Mouse (Mus musculus) heart, adult 2 months (tissue): Measurements from ENCODE around the gene Spx. TPM values are rescaled to one million over a fixed set of nuclear protein-coding genes. Genes with fewer than 3 reads are reported as not detected.

Source experiments
- DNase-seq, 2 experiments: peaks; one replicate each; pipeline ENCODE4 v3.0.0; 2021
- H3K27ac ChIP-seq: fragments of 200-600 bp; 2 replicates; pipeline ENCODE4 v1.8.1; 2022
- H3K27me3 ChIP-seq: fragments of 200-500 bp; 2 replicates; pipeline ENCODE4 v1.6.1; 2012; ENCODE audit warnings: mild to moderate bottlenecking, low read length, inconsistent platforms, mixed read lengths; ENCODE audit not compliant: control insufficient read depth, insufficient read depth
- H3K36me3 ChIP-seq: fragments of 200-500 bp; 2 replicates; pipeline ENCODE4 v1.6.1; 2012; ENCODE audit warnings: low read length, inconsistent platforms; ENCODE audit not compliant: control insufficient read depth, insufficient read depth
- H3K4me1 ChIP-seq: fragments of 200-500 bp; 2 replicates; pipeline ENCODE4 v1.6.1; 2011; ENCODE audit warnings: low read length; ENCODE audit not compliant: control insufficient read depth, insufficient read depth
- H3K4me3 ChIP-seq: fragments of 200-600 bp; 2 replicates; pipeline ENCODE4 v1.8.1; 2022
- H3K79me2 ChIP-seq: fragments of 200-500 bp; replicated peaks from 2 replicates; pipeline ENCODE4 v1.6.1; 2012; ENCODE audit warnings: mild to moderate bottlenecking, inconsistent platforms, low read length, moderate library complexity, mixed read lengths; ENCODE audit not compliant: control insufficient read depth, insufficient read depth
- H3K9ac ChIP-seq: fragments of 200-500 bp; 2 replicates; pipeline ENCODE4 v1.6.1; 2012; ENCODE audit warnings: low read depth, mild to moderate bottlenecking, control low read depth, inconsistent platforms, low read length, mixed read lengths
- CTCF ChIP-seq: fragments of 200-600 bp; IDR thresholded peaks from 2 replicates; pipeline ENCODE4 v1.8.1; 2022; ENCODE audit warnings: antibody characterized with exemption, mild to moderate bottlenecking, moderate library complexity
- EP300 ChIP-seq: fragments of 200-500 bp; IDR thresholded peaks from 2 replicates; pipeline ENCODE4 v1.6.1; 2011; ENCODE audit warnings: low read depth, low read length, control low read depth; ENCODE audit not compliant: insufficient read depth
- POLR2A ChIP-seq: fragments of 200-500 bp; IDR thresholded peaks from 2 replicates; pipeline ENCODE4 v1.6.1; 2011; ENCODE audit warnings: mild to moderate bottlenecking, low read depth, low read length, control low read depth; ENCODE audit not compliant: insufficient read depth
- WGBS: fragments of 180-500 bp; shearing (Covaris S2); methylation state at CpG from one replicate; pipeline ENCODE4 v1.1.7; 2018; 5-methylcytosine and 5-hydroxymethylcytosine counted together
- intact Hi-C: fragments of 180-260 bp; cut with DNase I; formaldehyde crosslinking; loops from one replicate; pipeline ENCODE4 v1.15.1; 2025
- polyA plus RNA-seq: library from polyadenylated mRNA; depleted of rRNA; stranded (reverse); fragments of >200 nt; gene quantifications from 2 replicates; pipeline ENCODE4 v1.2.3, GENCODE M21; 2012; rRNA removed
- total RNA-seq, 2 experiments: library from RNA; stranded (reverse); gene quantifications; 2 replicates each; pipeline ENCODE4 v1.2.3; 2021

Gene Spx
- total and polyA plus RNA-seq, 3 experiments = 0.25 TPM; not detected in 2

GRCm38 (mm10) chr6:142453311-142453710 lies 40.1 kb downstream of the Spx start:
- Histone ChIP-seq H3K27me3 (no peaks in the 10 kb centered on the region), H3K9ac (no peak overlapping the region), H3K27ac (no peak overlapping the region), H3K4me3 (no peak overlapping the region), H3K4me1 (no peaks in the 10 kb centered on the region), H3K79me2 (no peaks in the 10 kb centered on the region), H3K36me3 (no peaks in the 10 kb centered on the region)
- 76% methylated on average over 2 of the region's 2 CpGs for WGBS
- DNase-seq = no peak
- TF ChIP-seq EP300 (no peak), CTCF (no peak), POLR2A (no peak)
- intact Hi-C loops = no loop called here

- no peaks in the 10 kb centered on the region for H3K36me3 ChIP-seq
- H3K4me1 ChIP-seq = no peaks in the 10 kb centered on the region
- no peak overlapping the region for H3K4me3 ChIP-seq
- H3K9ac ChIP-seq = no peak overlapping the region
- H3K79me2 ChIP-seq = no peaks in the 10 kb centered on the region
- TF ChIP-seq CTCF (no peak), POLR2A (no peak), EP300 (no peak)
- no peaks in the 10 kb centered on the region for H3K27me3 ChIP-seq
- no peak for DNase-seq
- no peak overlapping the region for H3K27ac ChIP-seq
- intact Hi-C loops = no loop called here
- 55% methylated on average over 7 of the region's 7 CpGs for WGBS
These were observed 42.2 kb downstream of the Spx start for GRCm38 (mm10) chr6:142455314-142455996.

- Histone ChIP-seq H3K79me2 (no peaks in the 10 kb centered on the region), H3K36me3 (no peaks in the 10 kb centered on the region), H3K9ac (no peak overlapping the region), H3K4me1 (no peaks in the 10 kb centered on the region), H3K27me3 (no peaks in the 10 kb centered on the region), H3K27ac (no peak overlapping the region), H3K4me3 (no peak overlapping the region)
- intact Hi-C loops = no loop called here
- DNase-seq = no peak
- WGBS = 69% methylated on average over 7 of the region's 7 CpGs
- TF ChIP-seq CTCF (no peak), EP300 (no peak), POLR2A (no peak)
These were observed 44.8 kb downstream of the Spx start for GRCm38 (mm10) chr6:142458010-142458409.

- DNase-seq = no peak
- no peaks in the 10 kb centered on the region for H3K79me2 ChIP-seq
- H3K9ac ChIP-seq = no peak overlapping the region
- no peak overlapping the region for H3K27ac ChIP-seq
- WGBS = 79% methylated on average over 14 of the region's 14 CpGs
- TF ChIP-seq POLR2A = no peak
- no peak for TF ChIP-seq EP300
- TF ChIP-seq CTCF = no peak
- no peak overlapping the region for H3K4me3 ChIP-seq
- no peaks in the 10 kb centered on the region for H3K27me3 ChIP-seq
- intact Hi-C loops = no loop called here
- no peaks in the 10 kb centered on the region for H3K36me3 ChIP-seq
- H3K4me1 ChIP-seq = no peaks in the 10 kb centered on the region
These were observed 45.9 kb downstream of the Spx start for GRCm38 (mm10) chr6:142459017-142459678.

GRCm38 (mm10) chr6:142462194-142462593 lies 49.0 kb downstream of the Spx start:
- H3K9ac ChIP-seq = no peak overlapping the region
- H3K79me2 ChIP-seq = no peaks in the 10 kb centered on the region
- intact Hi-C loops = no loop called here
- no peaks in the 10 kb centered on the region for H3K27me3 ChIP-seq
- no peak for DNase-seq
- no peaks in the 10 kb centered on the region for H3K4me1 ChIP-seq
- 77% methylated on average over 6 of the region's 6 CpGs for WGBS
- H3K36me3 ChIP-seq = no peaks in the 10 kb centered on the region
- TF ChIP-seq CTCF = no peak
- no peak for TF ChIP-seq POLR2A
- no peak for TF ChIP-seq EP300
- no peak overlapping the region for H3K4me3 ChIP-seq
- no peak overlapping the region for H3K27ac ChIP-seq

Other genes with a start within 250 kb of the Spx start
- not detected for gene Slco1a6, start 204.9 kb upstream of the Spx start, total RNA-seq
- not detected in 2 replicates for gene Slco1a6, start 204.9 kb upstream of the Spx start, polyA plus RNA-seq
- not detected for gene Iapp, start 115.0 kb upstream of the Spx start, total RNA-seq
- gene Iapp, start 115.0 kb upstream of the Spx start, polyA plus RNA-seq = not detected in 2 replicates
- gene Slco1a5, start 90.5 kb upstream of the Spx start, total RNA-seq = not detected
- 0.06 TPM in 1 of 2 replicates, not detected in the other for gene Slco1a5, start 90.5 kb upstream of the Spx start, polyA plus RNA-seq
- 1 to 10 TPM; 9.4 to 9.6 TPM for gene Pyroxd1, start 67.8 kb upstream of the Spx start, total RNA-seq
- gene Pyroxd1, start 67.8 kb upstream of the Spx start, polyA plus RNA-seq = 3.3 and 5.5 TPM in 2 replicates
- gene Recql, start 26.4 kb upstream of the Spx start, total RNA-seq = 1 to 10 TPM; 6.9 to 8.4 TPM
- gene Recql, start 26.4 kb upstream of the Spx start, polyA plus RNA-seq = 2.3 and 5.4 TPM in 2 replicates
- gene Golt1b, start 26.2 kb upstream of the Spx start, total RNA-seq = 10 to 100 TPM; 15.6 to 21.4 TPM
- 7.0 and 13.6 TPM in 2 replicates for gene Golt1b, start 26.2 kb upstream of the Spx start, polyA plus RNA-seq
- gene Gys2, start 59.7 kb downstream of the Spx start, total RNA-seq = under 1 TPM; 0.09 to 0.39 TPM
- 0.50 and 1.0 TPM in 2 replicates for gene Gys2, start 59.7 kb downstream of the Spx start, polyA plus RNA-seq
- 1,000 to 10,000 TPM; 2,754 to 3,232 TPM for gene Ldhb, start 94.5 kb downstream of the Spx start, total RNA-seq
- 2,197 and 2,972 TPM in 2 replicates for gene Ldhb, start 94.5 kb downstream of the Spx start, polyA plus RNA-seq
- gene Kcnj8, start 158.2 kb downstream of the Spx start, total RNA-seq = 10 to 100 TPM; 21.5 to 23.6 TPM
- gene Kcnj8, start 158.2 kb downstream of the Spx start, polyA plus RNA-seq = 32.4 and 46.9 TPM in 2 replicates